Mouse (Mus musculus) MEL (cell line): Measurements from ENCODE around the gene Ppp1r2. TPM values are rescaled to one million over a fixed set of nuclear protein-coding genes. Genes with fewer than 3 reads are reported as not detected.

Experiments
- DNase-seq: peaks from one replicate; pipeline ENCODE4 v3.0.0; 2011; ENCODE audit warnings: low read depth, low spot score
- H3K27ac ChIP-seq: 2 replicates; pipeline ENCODE4 v1.5.1; 2012; ENCODE audit warnings: low read depth, mild to moderate bottlenecking, control low read depth, low read length, moderate library complexity; ENCODE audit not compliant: control insufficient read depth
- H3K27me3 ChIP-seq, 2 experiments: fragments of 150-350 bp in 1 of 2; sonication (generic) in 1 of 2; 2 replicates each; pipeline ENCODE4 v1.6.1; 2012; ENCODE audit warnings: low read length in 2 of 2, mild to moderate bottlenecking in 2 of 2, improper control_type of control experiment in 1 of 2, moderate library complexity in 1 of 2; ENCODE audit not compliant: insufficient read depth in 2 of 2, control insufficient read depth in 1 of 2
- H3K36me3 ChIP-seq, 2 experiments: 2 replicates each; pipeline ENCODE4 v1.6.1; 2012 to 2014; ENCODE audit warnings: low read length in 2 of 2, improper control_type of control experiment in 1 of 2, inconsistent platforms in 1 of 2, mild to moderate bottlenecking in 1 of 2; ENCODE audit not compliant: insufficient read depth in 2 of 2, control insufficient read depth in 1 of 2
- H3K4me1 ChIP-seq, 2 experiments: fragments of 150-350 bp in 1 of 2; sonication (generic) in 1 of 2; 2 replicates each; pipeline ENCODE4 v1.6.1; 2012; ENCODE audit warnings: low read length in 2 of 2, improper control_type of control experiment in 1 of 2, mild to moderate bottlenecking in 1 of 2; ENCODE audit not compliant: insufficient read depth in 2 of 2, control insufficient read depth in 1 of 2
- H3K4me3 ChIP-seq, 2 experiments: fragments of 150-350 bp in 1 of 2; sonication (generic) in 1 of 2; 2 replicates each; pipeline ENCODE4 v1.5.1; 2012; ENCODE audit warnings: low read depth in 2 of 2, low read length in 2 of 2, mild to moderate bottlenecking in 2 of 2, moderate library complexity in 2 of 2, control low read depth in 1 of 2, improper control_type of control experiment in 1 of 2; ENCODE audit not compliant: control insufficient read depth in 1 of 2, insufficient read depth in 1 of 2
- H3K79me2 ChIP-seq: 2 replicates; pipeline ENCODE4 v1.6.1; 2012; ENCODE audit warnings: mild to moderate bottlenecking, low read length, moderate library complexity; ENCODE audit not compliant: control insufficient read depth, poor library complexity, insufficient read depth
- H3K9ac ChIP-seq: 2 replicates; pipeline ENCODE4 v1.6.1; 2012; ENCODE audit warnings: low read depth, mild to moderate bottlenecking, control low read depth, low read length, moderate library complexity; ENCODE audit not compliant: control insufficient read depth, poor library complexity, severe bottlenecking
- H3K9me3 ChIP-seq: fragments of 150-350 bp; sonication (generic); replicated peaks from 2 replicates; pipeline ENCODE4 v1.6.1; 2012; ENCODE audit warnings: mild to moderate bottlenecking, low read length, improper control_type of control experiment, moderate library complexity; ENCODE audit not compliant: insufficient read depth
- CTCF ChIP-seq, 3 experiments: IDR thresholded peaks in 2 of 3; conservative IDR thresholded peaks in 1 of 3; 2 replicates each; pipeline ENCODE4 v1.5.1; 2011 to 2012; ENCODE audit warnings: low read length in 3 of 3, low read depth in 2 of 3, mild to moderate bottlenecking in 2 of 3, improper control_type of control experiment in 1 of 3, inconsistent platforms in 1 of 3, mixed read lengths in 1 of 3, moderate library complexity in 1 of 3; ENCODE audit not compliant: control insufficient read depth in 1 of 3, insufficient read depth in 1 of 3, poor library complexity in 1 of 3, severe bottlenecking in 1 of 3
- EP300 ChIP-seq, 2 experiments: IDR thresholded peaks; 2 replicates each; pipeline ENCODE4 v1.6.1; 2011; ENCODE audit warnings: improper control_type of control experiment in 2 of 2, low read length in 2 of 2, low read depth in 1 of 2, mild to moderate bottlenecking in 1 of 2
- GATA1 ChIP-seq: IDR thresholded peaks from 2 replicates; pipeline ENCODE4 v1.6.1; 2011; ENCODE audit warnings: low read depth, low read length, improper control_type of control experiment
- HCFC1 ChIP-seq: IDR thresholded peaks from 2 replicates; pipeline ENCODE4 v1.6.1; 2012; ENCODE audit warnings: low read depth, mild to moderate bottlenecking, inconsistent platforms, low read length, improper control_type of control experiment, moderate library complexity
- JUND ChIP-seq: IDR thresholded peaks from 2 replicates; pipeline ENCODE4 v1.6.1; 2011; ENCODE audit warnings: low read depth, mild to moderate bottlenecking, improper control_type of control experiment, low read length
- KAT2A ChIP-seq: conservative IDR thresholded peaks from 2 replicates; pipeline ENCODE4 v1.6.1; 2012; ENCODE audit warnings: low read depth, low read length, improper control_type of control experiment, inconsistent platforms
- MAZ ChIP-seq: IDR thresholded peaks from 2 replicates; pipeline ENCODE4 v1.6.1; 2012; ENCODE audit warnings: low read depth, mild to moderate bottlenecking, inconsistent platforms, low read length, improper control_type of control experiment
- MXI1 ChIP-seq: IDR thresholded peaks from 2 replicates; pipeline ENCODE4 v1.6.1; 2011; ENCODE audit warnings: mild to moderate bottlenecking, low read depth, low read length, improper control_type of control experiment
- MYB ChIP-seq: IDR thresholded peaks from 2 replicates; pipeline ENCODE4 v1.6.1; 2011; ENCODE audit warnings: mild to moderate bottlenecking, low read depth, low read length, improper control_type of control experiment
- MYC ChIP-seq: IDR thresholded peaks from 2 replicates; pipeline ENCODE4 v1.6.1; 2011; ENCODE audit warnings: low read depth, mild to moderate bottlenecking, low read length, improper control_type of control experiment, moderate library complexity
- POLR2A ChIP-seq, 2 experiments: IDR thresholded peaks; 2 replicates each; pipeline ENCODE4 v1.6.1; 2011 to 2012; ENCODE audit warnings: low read length in 2 of 2, mild to moderate bottlenecking in 2 of 2, control low read depth in 1 of 2, improper control_type of control experiment in 1 of 2, low read depth in 1 of 2, moderate library complexity in 1 of 2; ENCODE audit not compliant: control insufficient read depth in 1 of 2, insufficient read depth in 1 of 2, poor library complexity in 1 of 2
- POLR2AphosphoS2 ChIP-seq: IDR thresholded peaks from 2 replicates; pipeline ENCODE4 v1.6.1; 2011; ENCODE audit warnings: low read length, improper control_type of control experiment
- POLR2AphosphoS5 ChIP-seq: IDR thresholded peaks from 2 replicates; pipeline ENCODE4 v1.6.1; 2012; ENCODE audit warnings: low read depth, borderline replicate concordance, mild to moderate bottlenecking, inconsistent platforms, low read length, moderate library complexity, mixed read lengths
- RAD21 ChIP-seq: IDR thresholded peaks from 2 replicates; pipeline ENCODE4 v1.6.1; 2011; ENCODE audit warnings: mild to moderate bottlenecking, low read depth, low read length, improper control_type of control experiment
- SMC3 ChIP-seq: IDR thresholded peaks from 2 replicates; pipeline ENCODE4 v1.6.1; 2011; ENCODE audit warnings: low read depth, low read length, improper control_type of control experiment
- TBP ChIP-seq: IDR thresholded peaks from 2 replicates; pipeline ENCODE4 v1.8.0; 2011; ENCODE audit warnings: low read depth, low read length, improper control_type of control experiment
- TCF12 ChIP-seq: IDR thresholded peaks from 2 replicates; pipeline ENCODE4 v1.6.1; 2014; ENCODE audit warnings: low read depth, mild to moderate bottlenecking, inconsistent platforms, low read length, improper control_type of control experiment, moderate library complexity
- ZC3H11A ChIP-seq: IDR thresholded peaks from 2 replicates; pipeline ENCODE4 v1.6.1; 2012; ENCODE audit warnings: low read depth, mild to moderate bottlenecking, inconsistent platforms, low read length, improper control_type of control experiment
- ZKSCAN1 ChIP-seq: IDR thresholded peaks from 2 replicates; pipeline ENCODE4 v1.6.1; 2012; ENCODE audit warnings: low read depth, mild to moderate bottlenecking, inconsistent platforms, low read length, improper control_type of control experiment, moderate library complexity
- ZNF384 ChIP-seq: IDR thresholded peaks from 2 replicates; pipeline ENCODE4 v1.6.1; 2012; ENCODE audit warnings: low read depth, mild to moderate bottlenecking, inconsistent platforms, low read length, improper control_type of control experiment
- polyA plus RNA-seq, 2 experiments: library from polyadenylated mRNA; stranded (reverse) in 1 of 2; unstranded in 1 of 2; fragments of >175 nt in 1 of 2; fragments of >200 nt in 1 of 2; gene quantifications; 2 replicates each; pipeline versions ENCODE4 v1.2.1 to v1.2.4; 2012; ENCODE audit warnings: low replicate concordance in 2 of 2, low read depth in 1 of 2; ENCODE audit not compliant: insufficient read length in 2 of 2, insufficient read depth in 1 of 2, missing spikeins in 1 of 2
- total RNA-seq: library from RNA; depleted of rRNA; stranded (reverse); fragments of 300-350 nt; gene quantifications from 2 replicates; pipeline ENCODE4 v1.2.3, GENCODE M21; 2012

The Ppp1r2 gene
- total and polyA plus RNA-seq, 3 experiments = 31.2 to 36.2 TPM; not detected in 1

- DNase-seq = no peak
- no peaks in the 10 kb centered on the region for H3K79me2 ChIP-seq
- H3K36me3 ChIP-seq = no peaks in the 10 kb centered on the region
- peaks cover 4 to 6% of the 10 kb centered on the region in 2 experiments for H3K27me3 ChIP-seq
- H3K4me1 ChIP-seq = no peaks in the 10 kb centered on the region
- no peaks in the 10 kb centered on the region for H3K9me3 ChIP-seq
- no peak overlapping the region for H3K27ac ChIP-seq
- H3K9ac ChIP-seq = no peak overlapping the region
- no peak overlapping the region for H3K4me3 ChIP-seq
- no peak for TF ChIP-seq MYC
- no peak for TF ChIP-seq POLR2AphosphoS5
- TF ChIP-seq MAZ = no peak
- no peak for TF ChIP-seq ZKSCAN1
- TF ChIP-seq SMC3 = no peak
- no peak for TF ChIP-seq KAT2A
- no peak for TF ChIP-seq RAD21
- TF ChIP-seq MXI1 = no peak
- no peak for TF ChIP-seq ZC3H11A
- no peak for TF ChIP-seq HCFC1
- no peak for TF ChIP-seq TCF12
- no peak for TF ChIP-seq JUND
- TF ChIP-seq TBP = no peak
- TF ChIP-seq EP300 (IDR thresholded peaks at IDR 0.05; ENCODE audit: low read depth in 1 of 2, low read length in 2 of 2) = no peak
- no peak for TF ChIP-seq MYB
- TF ChIP-seq GATA1 = no peak
- TF ChIP-seq ZNF384 = no peak
- TF ChIP-seq CTCF (IDR thresholded peaks at IDR 0.05 in 2 of 3, conservative IDR thresholded peaks at IDR 0.05 in 1 of 3; ENCODE audit: control insufficient read depth in 1 of 3, insufficient read depth in 1 of 3, low read depth in 2 of 3, low read length in 3 of 3, poor library complexity in 1 of 3, severe bottlenecking in 1 of 3) = no peak
Observed at GRCm38 (mm10) chr16:31315294-31315693, 40.2 kb upstream of the Ppp1r2 start.

- Histone ChIP-seq H3K36me3 (no peaks in the 10 kb centered on the region), H3K27ac (no peak within 1 kb of the TSS), H3K4me3 (no peak within 1 kb of the TSS), H3K9me3 (no peaks in the 10 kb centered on the region), H3K4me1 (no peaks in the 10 kb centered on the region), H3K79me2 (no peaks in the 10 kb centered on the region), H3K9ac (no peak within 1 kb of the TSS), H3K27me3 (peaks cover 8% of the 10 kb centered on the region in 2 experiments)
- TF ChIP-seq POLR2A (IDR thresholded peaks at IDR 0.05; ENCODE audit: control insufficient read depth in 1 of 2, insufficient read depth in 1 of 2, low read depth in 1 of 2, low read length in 2 of 2, poor library complexity in 1 of 2) (no peak), POLR2AphosphoS2 (no peak)
- DNase-seq = no peak
Observed at GRCm38 (mm10) chr16:31314497-31315233, 39.6 kb upstream of the Ppp1r2 start, which contains the start of gene Apod. Apod (minus strand) TSS chr16:31314808.
